Mouse (Mus musculus): ENCODE data around the gene Frmd4a.
"Not testable (repeated sequence)": the region's sequence is repeated elsewhere in the genome, so short reads cannot be mapped to it uniquely, and the experiment has no call there.

Gene Frmd4a

DNA sequence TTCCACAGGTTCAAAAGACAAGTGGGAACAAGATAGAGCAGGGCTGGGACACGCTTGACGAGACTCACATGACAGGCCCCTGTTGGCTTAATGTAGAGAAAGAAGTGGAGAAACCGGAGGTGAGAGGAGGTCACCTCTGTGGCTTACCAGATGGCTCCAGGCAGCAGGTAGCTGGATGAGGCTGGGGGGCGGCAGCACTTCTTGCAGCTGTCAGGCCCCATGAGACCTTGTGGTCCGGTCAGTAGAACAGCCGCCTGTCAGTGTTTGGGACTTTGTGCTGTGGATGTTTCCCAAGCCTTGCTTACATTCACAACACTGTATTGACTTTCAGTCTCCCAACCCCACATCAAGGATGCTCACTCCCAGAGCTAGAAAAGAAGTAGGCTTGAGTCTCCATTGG is 515.4 kb downstream of the Frmd4a start:
- DNase-seq = no peak

DNA sequence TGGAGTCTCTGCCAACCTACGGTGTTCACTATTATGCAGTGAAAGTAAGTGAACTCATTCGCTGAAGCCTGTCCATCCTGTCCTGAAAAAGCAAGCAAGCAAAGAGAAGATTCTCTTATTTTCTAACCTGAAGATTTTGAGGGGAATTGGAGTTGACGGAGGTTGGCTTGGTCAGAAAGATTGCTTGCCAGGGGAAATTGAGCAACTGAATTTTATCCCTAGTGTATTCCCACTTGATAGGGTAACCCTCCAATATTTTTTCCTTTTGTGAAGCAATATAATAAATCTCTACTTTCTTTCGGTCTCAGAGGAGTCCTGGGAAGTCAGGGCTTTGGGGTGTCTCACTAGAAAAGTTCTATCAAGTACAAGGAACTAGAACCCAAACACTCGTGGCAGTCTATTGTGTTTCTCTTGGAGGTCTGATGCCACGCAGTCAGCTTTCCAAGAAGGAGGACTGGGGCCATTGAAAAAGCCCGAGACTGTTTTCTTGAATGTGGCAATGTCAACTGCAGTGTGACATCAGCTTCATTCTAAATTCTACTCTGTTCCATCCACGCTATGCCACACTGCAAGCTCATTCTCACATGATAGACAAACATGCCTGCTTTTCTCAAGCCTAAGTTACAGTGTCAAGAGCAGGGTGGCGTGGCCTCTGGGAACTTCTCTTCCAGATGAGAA is 517.8 kb downstream of the Frmd4a start:
- no peak for DNase-seq

DNA sequence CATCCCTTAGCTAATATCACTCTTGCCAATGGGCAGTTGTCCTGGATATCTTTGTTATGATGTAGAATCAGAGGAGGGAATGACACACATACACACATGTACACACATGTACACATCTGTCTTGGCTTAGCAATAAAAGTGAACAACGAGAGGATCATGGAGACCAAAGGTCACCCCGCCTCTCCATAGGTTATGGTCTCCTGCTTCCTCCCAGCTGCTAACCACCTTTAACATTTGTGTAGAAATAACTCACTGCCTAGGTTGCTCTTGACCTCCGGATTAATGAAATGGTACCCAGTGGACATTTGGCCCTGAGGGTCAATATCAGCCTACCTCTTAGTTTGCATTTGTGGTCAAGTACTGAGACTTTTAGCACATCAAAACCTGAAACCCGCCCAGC is 523.8 kb downstream of the Frmd4a start:
- DNase-seq = no peak

DNA sequence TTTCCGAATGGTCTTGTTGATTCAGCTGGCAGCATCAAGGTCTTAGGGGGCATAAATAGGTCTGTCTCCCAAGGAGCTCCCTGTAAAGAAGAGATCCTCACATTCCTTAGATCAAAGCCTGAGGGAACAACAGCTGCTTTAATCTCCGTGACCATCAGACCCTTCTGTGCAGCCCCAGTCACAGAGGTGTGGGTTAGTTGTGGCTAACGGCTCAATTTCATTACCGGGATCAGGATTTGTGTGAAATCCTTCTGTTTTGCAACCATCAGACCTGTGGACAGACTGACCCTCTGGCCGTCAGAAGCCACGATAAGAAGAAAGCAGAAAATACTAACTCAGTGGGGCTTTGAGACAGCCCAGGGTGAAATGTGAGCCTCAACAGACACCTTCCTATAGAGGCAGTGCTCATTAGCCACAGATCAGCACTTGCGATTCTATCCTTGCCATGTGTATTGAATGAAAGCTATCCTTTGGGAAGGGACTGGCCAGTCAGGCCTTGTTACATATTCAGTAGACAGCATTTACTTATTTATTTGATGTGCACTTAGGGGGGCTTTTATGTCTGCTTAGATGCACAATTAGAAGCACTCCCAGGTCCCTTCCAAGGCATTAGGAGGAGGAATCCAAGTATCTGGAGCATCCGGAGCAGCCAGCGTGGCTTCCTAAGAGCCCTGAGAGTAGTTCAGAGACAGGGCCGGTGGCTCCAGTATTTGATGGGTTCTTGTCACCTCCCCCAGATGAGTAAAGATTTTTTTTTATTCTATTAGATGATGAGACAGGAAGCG is 524.5 kb downstream of the Frmd4a start:
- no peak for DNase-seq

DNA sequence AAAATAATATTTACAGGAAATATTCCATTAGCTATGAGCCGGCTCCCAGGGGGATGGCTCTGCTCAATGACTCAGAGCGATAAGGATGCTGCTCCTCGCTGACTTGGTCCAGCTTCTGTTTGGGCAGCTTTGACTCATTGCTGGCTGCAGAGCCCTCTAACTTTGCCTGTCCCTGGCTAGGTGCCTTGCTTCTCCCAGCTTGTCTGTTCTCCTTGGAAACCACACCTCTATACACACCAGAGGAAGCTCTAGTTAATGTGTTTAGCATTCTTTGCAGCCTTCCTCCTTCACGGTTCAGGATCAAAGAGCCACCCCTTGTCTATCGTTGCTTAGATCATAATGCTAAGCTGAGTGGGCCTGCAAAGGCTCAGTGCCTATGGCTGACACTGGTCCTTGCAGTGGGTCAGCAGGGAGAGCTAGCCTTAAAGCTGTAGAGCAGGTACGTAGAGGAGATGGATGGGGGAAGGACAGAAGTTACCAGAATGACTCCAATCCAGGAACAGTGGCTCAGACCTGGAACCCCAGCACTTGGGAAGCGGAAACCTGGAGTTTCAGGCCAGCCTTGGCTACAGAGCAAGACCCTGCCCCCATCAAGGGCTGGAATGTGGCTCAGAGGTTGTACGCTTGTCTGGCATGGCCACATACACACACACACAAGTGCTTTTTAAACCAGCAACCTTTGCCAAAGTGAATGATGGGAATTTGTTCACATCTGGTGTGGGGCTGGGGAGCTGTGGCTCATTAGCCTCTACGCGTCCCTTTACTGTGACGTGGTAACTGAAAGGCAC is 525.3 kb downstream of the Frmd4a start:
- DNase-seq = no peak

DNA sequence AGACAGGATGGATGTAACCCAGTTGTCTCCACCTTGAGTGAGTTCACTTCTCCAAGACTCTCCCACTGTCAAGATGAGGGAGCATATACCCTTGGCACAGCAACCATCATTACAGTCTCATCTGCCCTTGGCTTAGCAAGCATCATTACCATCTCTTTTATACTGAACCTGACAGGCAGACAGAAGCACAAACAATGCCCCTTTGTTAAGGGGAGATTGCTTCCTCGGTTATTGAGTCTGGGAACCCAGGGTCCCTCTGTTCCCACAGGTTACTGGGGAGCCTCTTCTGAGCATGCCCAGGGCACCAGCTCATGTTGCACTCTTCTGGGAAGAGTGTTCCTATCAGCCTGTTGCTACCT is 525.9 kb downstream of the Frmd4a start:
- no peak for DNase-seq

DNA sequence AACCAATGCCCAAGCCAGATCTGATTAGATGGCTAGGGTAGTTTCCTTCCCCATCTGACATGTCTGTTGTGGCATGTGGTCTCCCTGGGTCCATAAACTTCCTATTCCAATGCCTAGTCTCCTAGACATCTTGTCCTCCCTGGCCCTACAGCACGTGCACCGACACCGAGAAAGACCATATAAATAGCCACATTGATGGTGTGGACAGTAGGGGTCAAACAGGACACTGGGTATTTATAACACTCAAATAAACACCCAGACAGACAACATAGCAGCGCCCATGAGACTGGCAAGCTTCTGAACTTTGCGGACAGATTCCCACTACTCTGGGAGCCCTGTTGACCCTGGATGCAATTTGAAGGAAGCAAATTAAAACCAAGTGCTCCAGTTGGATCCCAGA is 526.8 kb downstream of the Frmd4a start:
- DNase-seq = no peak

DNA sequence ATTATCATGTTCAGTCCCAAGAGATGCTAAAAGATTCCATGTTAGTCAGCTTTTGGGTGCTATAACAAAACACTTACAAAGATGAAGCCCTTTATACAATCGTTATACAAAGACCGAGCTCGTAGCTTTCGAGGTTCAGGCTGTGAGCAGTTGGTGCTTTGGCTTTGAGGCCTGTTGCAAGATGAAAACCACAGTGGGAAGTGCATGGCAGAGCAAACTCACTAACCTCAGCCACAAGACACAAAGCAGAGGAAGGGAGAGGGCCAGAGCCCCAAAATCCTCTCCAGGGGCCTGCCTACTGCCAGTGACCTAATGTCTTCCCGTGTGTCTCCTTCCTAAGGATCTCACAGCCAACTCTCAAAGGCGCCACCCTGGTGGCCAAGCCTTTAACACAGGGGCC is 527.7 kb downstream of the Frmd4a start:
- no peak for DNase-seq

DNA sequence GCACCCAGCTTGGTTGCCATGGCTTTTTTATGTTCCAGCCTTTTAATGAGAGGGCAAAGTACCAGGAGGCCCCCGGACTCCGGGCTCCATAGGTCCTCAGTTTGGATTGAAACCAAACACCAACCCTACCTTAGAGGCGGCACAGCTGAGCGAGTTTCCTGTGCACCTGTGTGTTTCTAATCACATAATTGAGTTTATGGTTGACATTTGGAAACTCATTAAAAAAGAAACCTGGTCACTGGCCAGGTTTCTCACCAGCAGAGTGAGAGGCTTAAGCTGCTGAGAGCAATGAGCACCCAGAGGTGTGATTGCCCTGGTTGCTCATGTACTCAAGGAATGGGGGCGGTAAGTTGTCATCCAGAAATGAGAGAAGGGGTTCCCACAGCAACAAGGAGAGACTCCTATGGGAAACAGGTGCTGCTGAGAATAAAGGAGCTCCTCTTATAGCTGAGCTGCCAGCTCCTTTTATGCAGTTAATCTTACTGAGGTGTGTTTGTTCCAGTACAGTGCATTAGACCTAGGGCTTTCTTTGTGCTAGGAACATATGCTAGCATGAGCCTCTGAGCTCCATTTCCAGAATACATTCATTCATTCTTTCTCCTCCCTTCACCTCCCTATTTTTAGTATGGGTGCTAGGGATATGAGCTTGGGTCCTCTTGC is 529.6 kb downstream of the Frmd4a start:
- peak; percentile 39 to 61 for DNase-seq

DNA sequence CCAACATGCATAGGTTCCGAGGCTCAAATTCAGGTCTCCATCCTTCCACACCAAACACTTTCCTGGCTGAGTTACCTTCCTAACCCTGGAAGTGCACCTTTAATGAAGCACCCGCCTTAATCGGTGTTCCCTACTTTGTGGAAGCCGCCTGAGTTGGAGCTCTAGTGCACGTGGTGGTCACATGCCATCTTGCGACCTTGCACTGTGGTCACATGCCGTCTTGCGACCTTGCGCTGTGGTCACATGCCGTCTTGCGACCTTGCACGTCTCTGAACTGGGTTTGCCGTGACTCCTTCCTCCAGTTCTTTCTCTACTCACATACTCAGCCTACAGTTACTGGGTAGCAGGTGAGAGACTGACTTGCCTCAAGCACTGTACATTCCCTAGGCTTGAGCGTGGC is 531.8 kb downstream of the Frmd4a start:
- peak; percentile 50 to 73 for DNase-seq

DNA sequence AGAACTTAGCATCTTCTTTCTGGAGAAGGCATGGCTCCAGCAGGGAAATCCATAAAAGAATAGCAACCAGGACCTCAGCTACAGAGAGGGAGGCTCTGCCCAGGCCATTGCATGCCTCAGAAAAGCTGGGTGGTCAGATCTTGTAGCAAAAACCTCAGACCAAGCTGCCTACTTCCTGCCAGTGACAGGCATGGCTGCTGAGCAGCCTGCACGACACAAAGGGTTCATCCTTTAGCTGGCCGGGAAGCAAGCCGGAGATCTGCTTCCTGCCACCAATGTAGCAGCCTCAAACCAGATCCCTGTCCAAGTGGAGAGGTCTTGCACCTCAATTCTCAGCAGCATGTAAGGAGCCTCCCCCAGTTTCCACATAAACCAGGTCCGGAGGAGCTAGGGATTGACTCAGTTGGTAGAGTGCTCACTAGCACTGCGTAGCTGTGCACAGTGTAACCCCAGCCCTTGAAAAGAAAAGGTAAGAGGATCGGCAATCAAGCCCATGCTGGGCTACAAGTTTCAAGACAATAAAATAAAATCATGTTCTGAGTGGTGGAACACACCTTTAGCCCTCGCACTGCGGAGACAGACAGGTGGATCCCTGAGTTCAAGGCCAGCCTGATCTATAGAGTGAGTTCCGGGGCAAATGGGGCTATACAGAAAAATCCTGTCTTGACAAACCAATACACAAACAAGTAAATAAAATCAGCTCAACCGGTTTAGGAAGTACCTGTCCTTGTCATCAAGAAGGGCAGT is 532.7 kb downstream of the Frmd4a start:
- DNase-seq = no peak

DNA sequence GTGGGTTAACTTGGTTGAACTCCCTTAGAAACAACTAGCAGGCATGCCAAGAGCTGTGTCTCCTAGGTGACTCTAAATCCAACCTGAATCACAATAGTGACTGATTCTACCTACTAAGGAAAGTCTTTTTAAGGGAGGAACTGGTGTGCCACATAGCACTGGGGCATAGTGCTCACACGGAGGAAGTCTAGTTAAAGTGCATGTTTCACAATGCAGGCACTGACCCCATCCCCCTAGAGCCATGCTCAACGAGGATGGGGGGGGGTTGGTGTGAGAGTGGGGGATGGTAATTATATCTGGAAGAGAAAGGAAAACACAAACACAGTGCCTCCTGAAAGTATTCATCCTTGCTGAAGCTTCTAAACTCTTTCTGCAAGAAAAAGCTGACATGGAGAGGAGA is 533.9 kb downstream of the Frmd4a start:
- no peak for DNase-seq

DNA sequence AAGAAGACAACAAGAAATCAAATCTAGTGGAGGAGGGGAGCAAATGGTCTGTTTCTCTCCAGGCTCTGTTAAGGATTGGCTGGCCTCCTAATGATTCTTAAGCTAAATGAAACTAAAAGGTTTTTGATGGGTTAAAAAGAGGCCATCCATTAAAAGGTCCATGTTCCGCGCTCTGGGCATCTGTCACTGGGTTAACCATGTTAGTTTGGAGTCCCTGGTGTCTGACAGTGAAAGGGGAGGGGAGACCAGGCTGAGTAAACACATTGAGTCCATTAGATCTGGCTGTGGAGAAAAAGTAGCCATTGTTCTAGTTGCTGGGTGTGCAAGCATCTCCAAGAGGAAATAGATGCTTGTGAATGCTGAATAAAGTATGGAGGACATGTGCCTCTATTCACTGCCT is 534.3 kb downstream of the Frmd4a start:
- DNase-seq = no peak

DNA sequence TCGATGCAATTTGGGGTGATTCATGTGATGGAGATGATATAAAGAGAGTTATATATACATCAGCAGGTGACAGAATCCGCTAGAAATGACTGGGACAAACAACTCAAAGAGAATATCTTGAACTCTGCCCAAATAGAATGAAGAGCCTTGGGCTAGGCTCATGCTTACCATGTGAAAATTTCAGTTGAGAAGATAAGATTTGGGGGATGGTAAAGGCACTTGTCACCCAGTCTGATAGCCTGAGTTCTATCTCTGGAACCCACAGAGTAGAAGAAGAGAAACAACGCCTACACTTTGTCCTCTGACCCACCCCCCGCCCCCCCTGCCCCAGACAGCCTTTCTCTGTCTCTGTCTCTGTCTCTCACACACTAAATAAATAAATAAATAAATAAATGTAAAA is 535.0 kb downstream of the Frmd4a start:
- no peak for DNase-seq

DNA sequence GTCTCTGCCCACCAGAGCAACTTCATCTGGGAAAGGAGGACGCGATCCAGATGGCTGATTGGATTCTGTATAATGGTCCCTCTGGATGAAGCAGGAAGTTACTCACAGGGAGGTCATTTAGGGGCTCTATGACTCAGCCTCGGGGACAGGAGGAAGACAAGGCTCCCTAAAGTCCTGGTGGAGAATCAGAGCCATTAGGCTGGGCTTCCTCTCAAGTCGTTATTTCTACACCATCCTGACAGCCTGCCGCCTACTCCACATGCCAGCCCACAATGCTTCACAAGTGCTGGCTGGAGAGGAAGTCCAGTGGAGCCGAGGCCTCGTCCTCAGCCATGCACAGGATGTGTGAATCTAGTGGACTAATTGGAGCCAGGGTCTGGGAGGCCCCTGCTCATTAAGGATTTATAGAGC is 537.7 kb downstream of the Frmd4a start:
- peak; percentile 45 to 58 for DNase-seq

DNA sequence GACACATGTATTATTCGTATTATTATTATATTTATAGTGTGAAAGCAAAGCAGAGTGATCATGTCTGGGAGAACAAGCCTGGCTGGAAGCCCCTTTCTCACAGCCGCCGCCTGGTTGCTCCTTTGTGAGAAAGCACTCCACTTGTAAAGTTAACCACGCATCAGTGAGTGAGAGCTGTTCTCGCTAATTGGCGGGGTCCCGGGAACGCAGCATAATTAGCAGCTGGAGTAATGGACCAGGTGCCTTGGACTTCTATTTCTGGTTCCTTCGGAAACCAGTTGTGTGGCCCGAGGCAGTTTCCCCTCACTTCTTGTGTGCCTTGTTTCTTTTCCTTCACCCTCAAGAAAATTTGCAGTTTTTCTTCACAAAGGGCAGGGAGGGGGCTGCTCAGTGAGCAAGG is 538.7 kb downstream of the Frmd4a start:
- DNase-seq = no peak

DNA sequence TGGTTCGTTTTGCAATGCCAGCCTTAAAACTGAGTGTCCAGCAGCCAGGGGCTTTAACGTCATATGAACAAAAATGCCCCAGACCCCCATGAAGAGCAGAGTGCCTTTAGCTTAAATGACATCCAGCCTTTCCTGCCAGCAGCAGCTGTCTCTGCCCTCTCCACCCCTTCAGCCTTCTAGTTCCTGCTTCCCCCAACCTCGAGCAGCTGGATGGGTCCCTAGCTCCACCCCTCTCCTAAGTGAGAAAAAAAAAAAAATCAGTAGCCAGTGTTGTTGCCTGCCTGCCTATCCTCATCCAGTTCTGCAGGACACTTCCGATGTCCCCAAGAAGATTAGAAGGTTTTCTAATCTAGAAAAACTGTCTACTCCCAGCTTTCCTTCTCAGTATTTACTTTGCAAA is 539.5 kb downstream of the Frmd4a start:
- no peak for DNase-seq

DNA sequence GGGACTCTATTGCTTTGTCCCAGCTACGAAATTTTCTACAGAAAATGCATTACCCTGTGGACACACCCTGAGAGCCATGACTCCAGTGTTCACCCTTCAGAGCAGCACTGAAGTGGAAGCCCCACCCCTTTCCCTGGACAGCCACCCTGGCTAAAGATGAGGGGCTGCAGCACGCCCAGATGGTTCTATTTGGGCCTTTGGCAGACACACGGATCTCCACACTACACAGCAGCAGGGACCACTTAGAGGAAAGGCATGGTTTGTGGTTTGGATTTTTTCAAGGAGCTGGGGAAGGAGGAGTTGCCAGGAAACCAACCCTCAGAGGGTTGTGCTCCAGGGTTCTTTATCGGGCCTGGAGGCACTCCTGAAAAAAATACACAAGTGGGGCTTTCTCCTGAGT is 539.9 kb downstream of the Frmd4a start:
- no peak for DNase-seq

DNA sequence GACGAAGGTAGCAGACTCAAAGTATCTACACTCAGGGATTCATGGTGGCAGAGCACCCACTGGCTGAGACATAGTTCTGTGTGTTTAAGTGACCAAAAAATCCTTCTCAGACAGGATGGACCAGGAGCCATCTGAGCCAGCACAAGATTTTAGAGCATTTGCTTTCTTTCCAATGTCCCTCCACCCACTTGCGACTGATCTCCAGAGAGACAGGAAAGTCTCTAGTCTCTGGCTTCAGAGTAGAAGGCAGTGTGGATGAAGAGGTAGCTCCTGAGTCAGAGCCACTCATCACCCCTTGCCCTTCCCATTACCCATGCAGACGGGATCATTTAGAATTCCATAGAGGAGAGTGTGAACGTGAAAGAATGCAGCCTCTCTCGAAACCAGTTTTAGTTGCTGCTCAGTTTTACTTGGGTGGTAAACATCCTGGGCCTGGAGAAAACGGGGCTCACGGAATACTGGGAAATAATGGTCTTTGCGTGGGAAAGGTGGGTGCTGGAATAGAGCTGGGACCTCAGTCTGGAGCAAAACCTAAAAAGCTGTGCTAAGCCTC is 541.2 kb downstream of the Frmd4a start:
- no peak for DNase-seq

DNA sequence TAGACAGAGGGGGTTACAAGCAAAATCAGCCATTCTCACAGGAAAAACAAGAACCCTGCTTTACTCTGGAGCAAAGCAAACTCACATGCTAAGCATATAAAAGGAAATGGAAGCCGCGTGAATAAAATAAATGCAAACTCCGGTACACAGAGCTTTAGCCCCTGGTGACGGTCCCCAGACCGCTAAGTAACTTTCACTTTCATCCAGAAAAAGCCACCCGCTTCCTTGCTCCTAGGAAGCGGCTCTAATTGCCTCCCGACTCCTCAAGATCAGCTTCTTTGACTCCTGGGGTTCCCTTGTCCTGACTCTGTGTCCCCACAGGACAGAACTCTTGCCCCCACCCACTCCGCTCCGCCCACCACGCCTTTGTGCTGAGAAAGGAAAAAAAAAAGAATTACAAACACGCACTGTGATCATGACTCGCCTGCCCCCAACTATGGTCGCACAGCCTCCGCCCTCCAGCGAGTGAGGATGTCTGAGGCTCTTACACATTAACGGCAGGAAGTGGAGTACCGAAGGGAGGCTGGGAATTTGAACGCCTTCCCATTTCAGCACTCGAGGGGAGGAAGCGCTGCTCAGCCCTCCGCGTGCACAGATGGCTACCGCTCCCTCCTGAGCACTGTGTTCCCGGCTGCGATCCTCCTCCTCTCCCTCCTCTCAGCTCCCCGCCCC is 541.8 kb downstream of the Frmd4a start:
- peak; percentile 78 to 86 for DNase-seq

DNA sequence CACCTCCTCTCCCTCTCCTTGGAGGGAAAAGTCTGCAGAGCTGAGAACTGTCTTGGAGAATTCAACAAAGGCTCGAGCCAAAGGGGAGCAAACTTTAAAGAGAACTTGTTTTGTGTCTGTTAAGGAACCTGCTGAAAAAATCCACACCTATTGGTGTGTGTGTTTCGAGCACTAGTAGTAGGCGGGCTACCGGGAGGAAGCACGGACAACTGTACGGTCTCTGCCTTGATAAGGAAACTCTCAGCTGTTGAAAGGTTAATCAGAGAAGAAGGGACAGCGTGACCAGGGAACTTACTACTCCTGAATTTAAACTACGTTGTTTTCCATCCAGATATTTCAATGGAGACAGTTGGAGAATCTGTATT is 542.3 kb downstream of the Frmd4a start:
- DNase-seq = no peak

DNA sequence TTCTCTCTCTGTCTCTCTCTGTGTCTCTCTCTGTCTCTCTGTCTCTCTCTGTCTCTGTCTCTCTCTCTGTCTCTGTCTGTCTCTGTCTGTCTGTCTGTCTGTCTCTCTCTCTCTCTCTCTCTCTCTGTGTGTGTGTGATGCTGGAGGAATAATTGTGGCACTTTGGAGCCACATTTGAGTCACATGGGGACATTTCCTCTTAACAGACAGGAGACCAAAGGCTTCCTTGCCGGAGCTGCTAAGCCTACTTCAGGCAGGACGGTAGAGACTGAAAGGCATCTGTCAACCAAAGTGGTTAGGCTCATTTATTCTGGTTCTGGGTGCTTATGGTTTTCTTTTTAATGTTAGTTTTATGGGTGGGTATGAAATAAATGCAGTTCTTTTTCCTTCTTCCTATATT is 543.0 kb downstream of the Frmd4a start:
- not testable (repeated sequence) for DNase-seq

All from kidney, adult 8-10 months (tissue).